Mouse (Mus musculus) Muller cell, postnatal 12 days (primary cell): Measurements from ENCODE around the gene Bcl6.

Source experiments
- DNase-seq: peaks from one replicate; pipeline ENCODE4 v3.0.0-alpha.2; 2015; ENCODE audit errors: inconsistent ontology term

The Bcl6 gene

DNA sequence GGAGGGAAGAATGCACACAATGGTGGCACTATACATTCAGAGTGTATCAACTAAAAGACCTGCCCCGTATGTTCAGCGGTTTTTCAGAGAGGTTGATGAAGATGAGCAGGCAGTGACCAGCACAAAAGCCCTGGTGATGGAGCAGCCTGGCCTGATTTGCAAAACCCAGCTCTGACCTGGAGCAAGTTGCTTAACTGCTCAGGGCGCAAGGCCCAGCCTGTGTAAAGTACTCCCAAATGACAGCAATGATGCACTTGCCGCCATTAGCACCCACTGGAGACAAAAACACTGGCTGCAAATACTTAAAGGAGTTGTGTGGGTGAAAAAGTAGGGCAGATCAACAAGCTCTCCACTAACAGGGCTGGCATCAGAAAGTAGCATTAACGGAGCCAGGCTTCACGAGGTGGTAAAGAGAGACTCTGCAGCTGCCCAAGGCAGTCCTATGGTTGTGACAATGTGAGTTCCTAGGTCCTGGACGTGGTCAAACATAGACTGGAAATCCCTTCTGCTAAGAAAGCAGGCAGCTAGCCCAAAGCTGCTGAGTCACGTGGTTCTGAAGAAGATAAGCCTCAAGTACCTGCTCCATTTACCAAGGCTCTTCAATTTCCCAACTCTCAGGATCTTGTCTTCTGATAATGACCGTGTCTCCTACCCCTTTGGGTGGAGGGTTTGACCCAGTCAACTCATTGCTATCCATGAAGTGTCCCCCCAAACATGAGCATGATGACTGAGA, 14.9 kb downstream of the Bcl6 start:
- no peak for DNase-seq

DNA sequence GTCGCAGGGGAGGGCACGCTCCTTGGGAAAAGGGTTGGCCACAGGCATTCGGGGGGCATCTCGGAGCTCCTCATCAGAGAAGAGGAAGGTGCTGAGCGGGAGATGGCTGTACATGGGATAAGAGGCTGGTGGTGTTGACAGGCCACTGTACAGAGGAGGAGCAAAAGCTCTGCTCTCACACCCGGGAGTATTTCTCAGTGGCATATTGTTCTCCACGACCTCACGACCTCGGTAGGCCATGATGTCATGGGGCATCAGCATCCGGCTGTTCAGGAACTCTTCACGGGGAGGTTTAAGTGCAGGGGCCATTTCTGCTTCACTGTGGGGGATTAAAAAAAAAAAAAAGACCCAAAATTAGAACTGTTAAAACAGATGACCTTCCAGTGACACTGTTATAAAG, 15.8 kb downstream of the Bcl6 start:
- DNase-seq, result no peak

GRCm38 (mm10) chr16:23972126-23972740, 16.4 kb downstream of the Bcl6 start:
- DNase-seq, result no peak

- no peak for DNase-seq
These were observed 18.7 kb downstream of the Bcl6 start for GRCm38 (mm10) chr16:23969919-23970318.

DNA sequence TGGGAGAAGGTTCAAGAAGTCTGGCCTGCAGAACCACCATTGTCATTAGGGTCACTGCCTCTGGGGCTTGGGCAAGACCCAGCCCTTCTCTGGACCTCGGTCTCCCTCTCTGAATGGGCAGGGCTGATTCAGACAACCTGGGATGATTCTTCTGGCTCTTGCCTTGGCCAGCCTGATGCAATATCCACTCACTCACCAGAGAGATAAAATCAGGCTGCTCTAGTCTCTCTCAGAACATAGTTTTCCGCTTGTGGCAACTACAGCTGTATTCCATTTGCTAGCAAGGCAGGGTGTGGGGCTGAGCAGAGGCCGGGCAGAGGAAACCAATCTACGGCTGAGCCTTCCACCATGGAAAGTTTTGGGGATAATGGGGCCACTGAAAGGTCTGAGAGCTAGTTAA, 19.8 kb downstream of the Bcl6 start:
- no peak for DNase-seq

GRCm38 (mm10) chr16:23967301-23967700, 21.4 kb downstream of the Bcl6 start:
- DNase-seq, result no peak

- DNase-seq, result no peak
These were observed 22.6 kb downstream of the Bcl6 start for GRCm38 (mm10) chr16:23966066-23966465.

DNA sequence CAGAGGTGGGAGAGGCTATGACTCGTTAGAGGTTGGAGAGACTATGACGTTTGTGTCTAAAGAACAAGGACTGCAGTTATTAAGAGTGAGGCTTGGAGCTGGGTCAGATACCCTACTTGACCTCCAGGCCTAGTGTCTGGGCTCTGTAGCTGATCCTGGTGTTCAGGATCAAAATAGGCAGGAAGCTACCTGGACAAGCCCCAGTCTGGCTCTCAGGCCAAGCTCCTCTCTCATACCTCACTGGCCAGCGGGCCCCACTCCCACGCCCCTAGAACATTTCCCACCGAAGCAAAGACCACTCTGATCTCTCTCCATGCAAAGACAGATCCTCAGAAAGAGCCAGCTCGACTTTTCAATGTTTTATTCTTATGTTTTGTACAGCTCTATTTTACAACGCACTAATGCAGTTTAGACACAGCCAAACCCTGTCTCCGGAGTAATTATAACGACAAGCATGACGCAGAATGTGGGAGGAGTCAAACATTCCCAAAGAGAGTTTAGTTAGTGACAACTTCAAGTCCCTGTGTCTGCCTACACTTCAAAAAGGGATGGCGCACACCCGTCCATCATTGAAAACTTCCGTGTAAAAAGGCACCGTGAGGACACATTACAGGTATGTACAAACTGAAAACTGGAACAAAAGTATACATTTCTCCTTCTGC, 23.8 kb downstream of the Bcl6 start:
- DNase-seq, result no peak

DNA sequence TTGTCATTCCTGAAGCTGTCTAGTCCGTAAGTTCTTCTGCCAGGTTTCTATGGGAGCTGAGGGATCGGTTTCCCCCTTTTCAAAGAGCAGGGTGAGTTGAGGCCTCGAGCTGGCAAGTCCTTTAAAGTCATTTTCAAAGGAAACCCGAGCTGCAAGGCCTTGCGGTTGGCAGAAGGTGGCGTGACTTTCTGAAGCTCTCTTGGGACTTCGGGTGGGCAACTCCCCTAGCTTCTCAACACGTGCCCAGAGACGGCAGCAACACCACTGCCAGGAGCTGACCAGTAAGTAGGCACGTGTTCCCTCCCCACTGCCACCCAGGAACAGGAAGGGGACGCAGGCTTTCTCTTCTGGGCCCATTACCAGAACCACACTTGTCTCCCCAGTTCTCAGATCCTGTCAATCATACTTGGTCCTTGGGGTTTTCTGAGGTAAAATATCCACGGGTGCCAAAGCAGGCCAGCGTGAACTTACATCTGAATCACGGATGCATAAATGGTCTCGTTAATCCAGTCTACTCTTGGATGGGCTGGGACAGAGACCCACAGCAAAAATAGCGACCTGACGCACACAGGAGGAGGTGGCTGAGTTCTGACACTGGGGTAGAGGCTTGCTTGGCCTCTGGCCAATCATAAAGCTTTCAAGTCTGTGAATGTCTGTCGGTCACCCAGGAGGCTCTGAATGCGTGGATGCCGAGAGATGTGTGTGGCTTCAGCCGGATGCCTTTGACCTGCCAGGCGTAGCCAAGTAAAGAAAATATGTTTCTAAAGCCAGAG, 24.6 kb downstream of the Bcl6 start:
- peak; percentile 72 for DNase-seq

- DNase-seq, result no peak
These were observed 26.3 kb downstream of the Bcl6 start for GRCm38 (mm10) chr16:23962401-23962800.

DNA sequence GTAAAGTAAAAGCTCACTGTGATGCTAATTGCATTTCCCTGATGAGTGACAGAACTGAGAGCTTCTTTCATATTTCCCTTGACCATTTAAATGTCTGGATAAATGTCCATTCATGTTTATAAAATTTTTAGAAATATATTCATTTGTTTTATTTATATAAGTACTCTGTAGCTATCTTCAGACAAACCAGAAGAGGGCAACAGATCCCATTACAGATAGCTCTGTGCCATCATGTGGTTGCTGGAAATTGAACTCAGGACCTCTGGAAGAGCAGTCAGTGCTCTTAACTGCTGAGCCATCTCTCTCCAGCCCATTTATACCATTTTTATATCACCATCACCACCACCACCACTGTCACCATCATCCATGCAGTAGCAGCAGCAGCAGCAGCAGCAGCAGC, 29.7 kb downstream of the Bcl6 start:
- no peak for DNase-seq

- DNase-seq, result no peak
These were observed 34.7 kb downstream of the Bcl6 start for GRCm38 (mm10) chr16:23953959-23954260.

DNA sequence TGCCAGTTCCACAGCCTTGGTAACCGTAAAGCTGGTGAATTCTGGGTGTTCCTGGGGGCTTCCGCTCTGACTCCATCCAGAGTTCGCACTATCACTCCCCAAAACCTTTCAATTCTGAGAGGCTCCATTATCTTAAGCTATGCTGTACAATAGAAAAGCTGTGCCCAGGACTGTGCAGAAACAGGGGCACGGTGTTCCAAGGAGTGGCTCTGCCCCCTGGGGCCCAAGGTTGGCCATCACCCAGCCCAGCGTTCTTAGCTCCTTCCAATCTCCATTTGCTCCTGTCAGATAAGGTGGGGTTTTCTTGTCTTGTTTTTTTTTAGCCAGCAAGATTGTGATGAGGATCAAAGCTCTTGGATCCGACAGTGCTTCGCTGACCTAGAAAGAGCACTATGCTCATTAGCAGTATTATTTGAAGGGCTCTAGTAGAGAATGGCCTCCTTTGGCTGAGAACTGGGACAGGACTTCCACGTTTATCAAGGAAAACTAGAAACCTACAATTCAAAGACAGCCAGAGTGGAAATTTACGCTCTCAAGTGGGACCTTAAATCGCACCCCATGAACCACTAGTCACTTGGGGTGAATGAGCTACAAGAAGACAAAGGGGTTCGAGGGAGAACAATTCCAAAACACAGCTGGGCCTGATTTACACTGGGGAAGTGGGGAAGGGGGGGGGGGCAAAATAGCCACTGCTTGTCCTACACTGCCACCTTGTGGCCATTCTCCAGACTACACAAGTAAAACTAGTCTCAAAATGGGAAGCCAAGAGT, 35.3 kb downstream of the Bcl6 start:
- peak; percentile 59 for DNase-seq

- DNase-seq, result no peak
These were observed 36.4 kb downstream of the Bcl6 start for GRCm38 (mm10) chr16:23952101-23952727.

DNA sequence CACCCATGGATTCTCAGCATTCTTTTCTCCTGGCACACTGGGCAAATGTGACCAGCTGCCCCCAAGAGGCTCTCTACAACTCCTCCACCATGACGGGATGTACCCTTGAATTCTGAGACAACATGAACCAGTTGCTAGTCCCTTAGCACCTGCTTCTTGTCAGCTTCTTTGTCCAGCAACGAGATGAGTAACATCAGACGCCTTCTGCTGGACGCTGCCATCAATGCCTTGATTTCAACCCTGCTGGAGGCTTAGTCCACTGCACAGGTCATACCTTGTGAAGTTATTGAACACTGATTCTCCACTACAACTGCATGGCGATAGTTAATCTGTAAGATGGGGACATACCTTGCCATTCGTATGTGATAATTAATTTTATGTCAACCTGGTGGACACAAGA, 41.0 kb downstream of the Bcl6 start:
- no peak for DNase-seq

DNA sequence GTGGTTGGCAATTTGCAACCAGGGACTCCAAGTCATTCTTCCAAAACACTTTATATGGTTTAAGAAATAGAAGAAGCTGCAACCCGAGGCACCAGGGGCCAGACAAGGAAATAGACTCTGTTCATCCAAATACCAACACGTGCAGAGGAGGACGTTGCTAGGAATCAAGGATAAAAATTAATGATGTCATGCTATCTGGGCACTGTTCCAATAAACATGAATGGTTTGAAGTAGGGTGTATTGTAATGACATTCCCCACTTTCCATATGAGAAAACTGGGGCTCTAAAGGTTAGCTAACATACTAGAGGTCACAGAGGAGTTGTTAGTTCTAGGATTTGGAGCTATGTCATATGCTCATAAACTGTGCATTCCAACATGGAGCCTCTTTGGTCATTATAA, 43.9 kb downstream of the Bcl6 start:
- DNase-seq, result peak; percentile 21

DNA sequence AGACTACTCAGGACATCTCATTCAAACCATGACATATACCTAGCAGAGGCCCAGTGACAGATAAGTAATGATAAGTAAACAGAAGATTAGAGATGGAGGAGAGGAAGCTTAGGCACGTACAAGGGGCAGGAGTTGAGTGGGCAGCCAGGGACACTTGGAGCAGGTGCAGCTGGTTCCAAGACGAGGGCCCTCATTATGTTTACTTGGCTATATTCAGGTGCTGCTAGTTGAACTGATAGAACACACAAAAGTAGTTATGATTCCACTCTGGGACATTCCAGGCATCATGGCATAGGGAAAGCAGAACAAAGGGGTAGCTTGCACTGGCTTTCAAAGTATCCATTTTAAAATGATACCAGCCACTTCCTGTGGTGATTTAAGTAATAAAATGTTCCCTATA, 54.3 kb downstream of the Bcl6 start:
- DNase-seq, result no peak

DNA sequence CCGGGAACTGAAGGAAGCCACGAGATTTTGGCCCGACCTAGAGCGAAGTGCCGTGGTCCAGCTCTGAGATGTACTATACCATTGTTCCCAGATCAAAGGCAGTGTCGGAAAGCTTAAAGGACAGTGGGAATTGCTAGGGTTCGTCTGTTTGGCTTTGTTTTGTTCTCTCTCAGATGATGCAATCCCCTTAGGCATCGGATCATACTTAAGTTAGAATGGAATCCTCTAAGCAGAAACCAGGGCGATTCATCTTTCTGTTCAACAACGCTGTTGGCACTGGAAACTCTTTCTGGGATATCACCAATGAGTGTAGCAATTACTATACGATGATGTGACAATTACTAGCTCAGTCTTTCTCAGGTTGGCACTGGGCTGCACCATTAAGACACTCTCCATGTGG, 56.4 kb downstream of the Bcl6 start, which contains the start of gene Rtp2:
Rtp2 (minus strand) TSS at position 101 of the 400 bp plus-strand sequence.
- DNase-seq, result peak; percentile 39

DNA sequence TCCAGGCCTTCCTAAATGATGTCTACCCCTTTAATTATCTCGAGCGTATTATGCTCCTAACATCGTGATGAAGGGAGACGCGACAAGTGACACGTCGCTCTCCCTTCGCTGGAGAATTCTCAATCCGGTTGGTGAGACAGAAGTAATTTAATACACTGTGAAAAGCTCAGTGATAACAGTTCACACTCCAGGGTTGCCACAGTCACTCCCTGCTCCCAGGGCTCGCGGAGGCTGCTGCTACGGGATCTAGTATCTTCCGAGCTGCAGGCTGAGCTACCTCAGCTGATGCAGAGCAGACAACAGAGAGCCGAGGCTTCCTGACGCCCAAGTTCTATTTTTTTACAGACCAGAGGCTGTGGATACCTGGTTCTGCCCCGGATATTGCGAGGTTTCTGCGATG, 57.4 kb downstream of the Bcl6 start:
- no peak for DNase-seq

DNA sequence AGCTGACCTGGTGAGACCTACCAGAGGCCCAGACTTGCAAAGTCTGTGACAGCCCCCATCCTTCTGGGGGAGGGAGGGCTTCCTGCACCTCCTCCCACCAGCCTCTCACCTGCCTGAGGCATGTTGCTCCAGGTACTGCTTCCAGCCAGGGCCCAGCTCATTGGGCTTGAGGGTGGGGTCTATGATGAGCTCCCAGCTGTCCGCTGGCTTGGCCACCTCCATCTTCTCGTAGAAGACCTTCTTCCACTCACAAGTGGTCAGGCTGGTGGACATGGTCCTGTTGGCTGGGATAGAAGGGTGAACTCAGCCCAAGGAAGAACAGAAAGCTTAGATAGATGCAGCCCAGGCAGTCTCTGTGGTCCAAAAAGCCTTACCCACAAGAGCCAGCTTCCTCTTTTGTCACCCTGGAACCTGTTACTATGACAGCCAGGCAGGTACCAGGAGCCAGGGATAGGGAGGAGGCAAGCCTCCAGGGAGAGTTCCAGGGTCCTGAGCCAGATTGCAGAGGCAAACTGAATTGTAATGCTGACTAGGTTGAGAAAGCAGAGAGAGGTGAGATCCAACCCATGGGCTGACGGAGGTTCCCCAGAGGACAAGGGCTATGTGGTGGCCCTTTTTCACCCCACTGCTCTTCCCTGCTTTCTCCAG, 58.1 kb downstream of the Bcl6 start:
- no peak for DNase-seq
